Mouse (Mus musculus): ENCODE data around the gene Kdm4b. TPM values are rescaled to one million over a fixed set of nuclear protein-coding genes. Genes with fewer than 3 reads are reported as not detected.
A peak's percentile ranks its signal among the peaks of the same experiment; 100 is the strongest.

Kdm4b gene
- polyA plus RNA-seq, 1 experiment from 2014 or later = 65.8 TPM

DNA sequence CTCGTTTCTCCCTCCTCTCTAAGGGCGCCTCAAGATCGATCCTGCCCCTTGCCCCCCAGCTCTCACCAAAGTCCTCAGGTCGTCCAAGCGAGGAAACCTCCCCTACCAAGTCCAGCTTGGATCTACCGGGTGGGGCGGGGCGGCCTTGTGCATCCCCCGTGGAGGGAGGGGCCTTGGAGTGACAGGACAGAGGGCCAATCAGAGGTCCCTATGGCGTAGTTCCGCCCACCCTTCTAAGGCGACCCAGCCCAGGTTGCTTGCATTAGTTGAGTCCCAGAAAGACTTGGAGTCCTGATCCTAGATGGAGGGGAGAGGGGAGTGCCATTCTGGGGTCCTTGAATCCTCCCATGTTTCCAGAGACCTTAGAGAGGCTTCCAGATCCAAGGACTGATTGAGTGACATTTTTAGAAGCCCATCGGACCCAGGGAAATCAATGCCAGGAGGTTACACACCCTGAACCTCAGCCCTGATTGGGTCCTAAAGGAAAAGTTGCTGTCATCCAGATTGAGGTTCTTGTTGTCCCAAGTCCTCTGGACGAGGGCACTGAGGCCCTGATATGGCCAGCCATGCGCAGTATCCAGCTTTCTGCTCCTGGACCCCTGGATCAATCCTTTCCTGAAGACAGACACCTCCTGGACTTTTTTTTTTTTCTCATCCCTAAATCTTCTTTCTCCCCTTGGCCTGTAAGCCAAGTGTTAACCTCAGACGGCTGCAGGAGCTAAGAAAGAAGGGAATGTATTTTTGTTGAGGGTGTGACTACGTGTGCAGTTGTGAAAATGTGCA, 35.3 kb upstream of the Kdm4b start:
- Histone ChIP-seq H3K36me3 (peaks cover 11% of the 10 kb centered on the region), H3K4me1 (replicated peaks) (peaks cover 54% of the 10 kb centered on the region), H3K27me3 (ENCODE audit: insufficient read depth, poor library complexity, severe bottlenecking) (no peaks in the 10 kb centered on the region), H3K9me3 (no peaks in the 10 kb centered on the region), H3K4me3 (peak overlapping the region; percentile 55), H3K27ac (peak overlapping the region; percentile 88)
- peak; percentile 92 for DNase-seq (ENCODE audit: low spot score)
- 3% methylated on average over 17 of the region's 17 CpGs for WGBS

DNA sequence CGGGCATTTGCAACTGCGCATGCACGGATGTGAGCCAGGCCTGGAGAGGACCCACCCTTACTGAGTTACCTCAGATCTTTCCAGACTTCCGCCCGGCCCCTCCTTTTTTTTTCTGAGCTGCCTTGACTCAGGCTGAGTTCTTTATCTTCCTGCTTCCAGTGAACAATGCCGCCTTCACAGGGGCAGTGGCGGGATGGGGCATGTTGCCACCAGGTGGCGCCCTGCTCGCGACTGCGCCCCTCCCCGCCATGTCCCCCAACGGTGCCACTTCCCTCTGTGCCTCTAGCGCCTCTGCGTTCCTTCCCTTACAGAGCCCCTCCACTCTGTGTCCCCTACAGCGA, 34.7 kb upstream of the Kdm4b start:
- peak; percentile 92 for DNase-seq (ENCODE audit: low spot score)
- WGBS = under 1% methylated on average over 16 of the region's 16 CpGs
- H3K27ac ChIP-seq = peak overlapping the region; percentile 88
- peaks cover 5% of the 10 kb centered on the region for H3K36me3 ChIP-seq
- no peaks in the 10 kb centered on the region for H3K9me3 ChIP-seq
- H3K27me3 ChIP-seq (ENCODE audit: insufficient read depth, poor library complexity, severe bottlenecking) = no peaks in the 10 kb centered on the region
- peak overlapping the region; percentile 55 for H3K4me3 ChIP-seq
- H3K4me1 ChIP-seq (replicated peaks) = peaks cover 55% of the 10 kb centered on the region

DNA sequence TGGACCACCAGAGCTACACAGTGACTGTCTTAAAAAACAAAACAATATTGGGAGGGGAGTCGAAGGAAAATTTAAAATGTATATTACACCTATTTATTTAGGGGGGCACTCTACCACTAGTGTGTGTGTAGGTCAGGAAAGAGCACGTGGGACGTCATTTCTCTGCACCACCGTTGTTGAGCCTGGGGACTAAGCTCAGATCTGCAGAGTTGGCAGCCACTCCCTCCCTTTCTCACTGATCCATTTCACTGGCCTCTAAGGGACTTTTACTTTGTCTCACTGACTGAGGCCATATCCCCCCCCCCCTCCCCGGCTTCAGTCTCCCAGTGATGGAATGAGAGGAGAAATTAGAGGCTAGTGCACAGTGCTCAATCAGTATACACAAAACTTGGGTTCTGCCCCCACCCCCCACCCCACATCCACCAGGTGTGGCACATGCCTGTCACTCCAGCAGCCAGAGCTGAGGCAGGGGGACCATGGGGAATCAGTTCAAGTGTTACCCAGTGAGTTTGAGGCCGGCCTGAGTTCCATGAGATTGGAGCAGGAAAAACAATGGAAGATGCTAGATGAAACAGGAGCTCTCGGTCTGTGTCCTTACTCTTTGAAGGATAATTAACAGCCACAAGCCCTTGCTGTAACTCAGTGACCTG, 33.9 kb upstream of the Kdm4b start:
- H3K27me3 ChIP-seq (ENCODE audit: insufficient read depth, poor library complexity, severe bottlenecking) = no peaks in the 10 kb centered on the region
- peak overlapping the region; percentile 88 for H3K27ac ChIP-seq
- no peaks in the 10 kb centered on the region for H3K36me3 ChIP-seq
- no peak for DNase-seq (ENCODE audit: low spot score)
- 65% methylated on average over 7 of the region's 7 CpGs for WGBS
- H3K9me3 ChIP-seq = no peaks in the 10 kb centered on the region
- H3K4me3 ChIP-seq = peak overlapping the region; percentile 55; the same call in 1 of the 2 replicates
- peaks cover 58% of the 10 kb centered on the region for H3K4me1 ChIP-seq (replicated peaks)

DNA sequence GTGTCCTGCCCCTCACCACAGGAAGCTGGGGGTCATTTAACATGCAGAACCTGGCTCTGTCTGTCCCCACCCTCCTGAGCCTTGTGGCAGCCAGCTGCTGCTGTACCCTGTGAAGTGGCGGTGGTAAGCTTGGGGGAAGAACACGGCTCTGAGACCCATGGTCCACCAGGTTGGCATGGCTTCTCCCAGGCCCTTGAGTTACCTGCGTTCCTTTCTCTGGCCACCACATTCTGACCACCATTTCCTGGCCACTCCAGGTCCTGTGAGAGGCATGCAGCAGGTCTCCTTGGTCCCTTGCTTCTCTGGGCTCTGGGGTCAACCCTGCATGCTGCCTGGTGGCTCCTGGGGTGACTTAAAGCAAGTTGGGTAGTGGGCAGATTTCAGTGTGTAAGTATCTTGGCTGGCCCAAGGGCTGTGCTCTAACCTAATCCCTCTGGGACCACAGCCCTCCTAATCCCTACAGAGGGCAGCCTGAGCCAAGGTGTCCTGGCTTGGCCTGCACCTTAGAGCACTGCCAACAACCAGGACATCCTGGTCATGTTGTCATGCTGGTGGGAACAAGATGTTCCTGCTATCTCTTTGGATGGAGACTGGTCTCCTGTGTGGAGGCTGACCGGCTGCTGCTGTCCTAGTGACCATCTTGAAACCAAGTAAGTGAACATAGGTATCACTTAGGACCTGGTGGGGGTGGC, 33.2 kb upstream of the Kdm4b start, which contains the start of gene Plin3:
Plin3 (minus strand) TSS at position 343 of the 692 bp plus-strand sequence.
- no peak within 1 kb of the TSS for H3K4me3 ChIP-seq
- 88% methylated on average over 4 of the region's 4 CpGs for WGBS

DNA sequence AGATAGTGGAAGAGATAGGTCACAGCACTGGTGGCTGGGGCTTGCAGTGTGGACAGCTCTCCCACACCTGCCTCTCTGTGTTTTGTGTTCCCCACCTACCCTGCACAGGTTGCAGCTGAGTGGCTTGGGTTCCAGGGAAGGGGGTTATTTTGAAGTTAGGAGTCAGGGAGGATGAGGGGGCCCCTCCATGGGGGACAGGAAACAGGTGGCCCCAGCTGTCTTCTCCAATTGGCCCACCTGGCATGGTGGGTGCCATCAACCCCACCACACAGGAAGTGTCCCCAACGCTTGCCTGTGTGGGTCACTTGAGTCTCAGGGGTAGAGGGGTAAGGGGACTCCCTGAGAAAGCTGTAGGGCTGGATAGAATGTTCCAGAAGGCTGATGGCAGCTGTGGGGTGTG, 32.6 kb upstream of the Kdm4b start:
- Histone ChIP-seq H3K27ac (no peak overlapping the region), H3K36me3 (no peaks in the 10 kb centered on the region), H3K4me1 (replicated peaks) (peaks cover 50% of the 10 kb centered on the region), H3K4me3 (no peak overlapping the region), H3K9me3 (no peaks in the 10 kb centered on the region), H3K27me3 (ENCODE audit: insufficient read depth, poor library complexity, severe bottlenecking) (no peaks in the 10 kb centered on the region)
- no peak for DNase-seq (ENCODE audit: low spot score)
- 74% methylated on average over 1 of the region's 1 CpGs for WGBS

More for the DNA sequence above, 33.2 kb upstream of the Kdm4b start, which contains the start of gene Plin3:
- no peak for DNase-seq (ENCODE audit: low spot score)
- Histone ChIP-seq H3K9me3 (no peaks in the 10 kb centered on the region), H3K36me3 (no peaks in the 10 kb centered on the region), H3K27me3 (ENCODE audit: insufficient read depth, poor library complexity, severe bottlenecking) (no peaks in the 10 kb centered on the region), H3K27ac (peak within 1 kb of the TSS; percentile 88), H3K4me1 (replicated peaks) (peaks cover 56% of the 10 kb centered on the region)

DNA sequence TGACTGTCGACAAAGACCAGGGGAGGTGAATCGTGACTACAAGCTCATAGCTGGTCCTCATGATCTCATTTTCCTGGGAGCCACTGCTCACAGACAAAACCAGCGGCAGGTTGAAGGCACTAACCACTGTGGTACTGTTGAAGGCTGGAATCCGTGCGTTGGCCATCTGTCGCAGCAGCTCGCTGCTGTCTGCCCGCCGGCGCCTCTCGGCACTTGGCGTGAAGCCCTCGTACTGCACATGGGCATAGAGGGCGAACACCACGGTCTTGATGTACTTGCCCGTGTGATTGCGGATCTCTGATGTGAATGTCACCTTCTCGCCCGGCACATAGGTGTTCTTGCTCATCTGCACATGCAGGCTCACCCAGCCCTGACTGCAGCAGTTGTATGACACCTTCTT, 31.6 kb upstream of the Kdm4b start:
- no peak for DNase-seq (ENCODE audit: low spot score)
- 91% methylated on average over 19 of the region's 19 CpGs for WGBS
- Histone ChIP-seq H3K4me1 (replicated peaks) (peaks cover 40% of the 10 kb centered on the region), H3K27me3 (ENCODE audit: insufficient read depth, poor library complexity, severe bottlenecking) (no peaks in the 10 kb centered on the region), H3K27ac (no peak overlapping the region), H3K9me3 (no peaks in the 10 kb centered on the region), H3K36me3 (no peaks in the 10 kb centered on the region), H3K4me3 (no peak overlapping the region)

DNA sequence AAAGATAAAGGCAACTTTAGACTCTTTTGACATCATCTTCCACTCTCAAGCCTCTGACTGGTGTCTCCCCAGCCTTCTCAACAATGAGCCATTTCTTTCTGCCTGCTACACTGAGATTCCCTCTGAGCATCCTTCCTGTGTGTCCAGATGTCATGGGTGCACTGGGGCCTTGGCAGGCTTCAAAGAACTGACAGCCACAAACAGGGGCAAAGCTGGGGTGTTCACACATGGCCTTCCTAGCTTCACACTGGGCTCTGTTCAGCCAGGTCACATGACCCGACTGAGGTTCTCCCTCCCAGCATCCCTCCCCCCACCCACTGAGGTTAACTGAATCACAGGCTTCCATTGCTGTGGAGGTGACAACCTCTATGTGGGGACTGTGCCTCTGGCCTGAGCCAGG, 29.7 kb upstream of the Kdm4b start:
- WGBS = 72% methylated on average over 1 of the region's 1 CpGs
- H3K4me1 ChIP-seq (replicated peaks) = peaks cover 21% of the 10 kb centered on the region
- no peak for DNase-seq (ENCODE audit: low spot score)
- no peaks in the 10 kb centered on the region for H3K9me3 ChIP-seq
- no peak overlapping the region for H3K27ac ChIP-seq
- H3K27me3 ChIP-seq (ENCODE audit: insufficient read depth, poor library complexity, severe bottlenecking) = no peaks in the 10 kb centered on the region
- H3K4me3 ChIP-seq = no peak overlapping the region
- H3K36me3 ChIP-seq = no peaks in the 10 kb centered on the region

DNA sequence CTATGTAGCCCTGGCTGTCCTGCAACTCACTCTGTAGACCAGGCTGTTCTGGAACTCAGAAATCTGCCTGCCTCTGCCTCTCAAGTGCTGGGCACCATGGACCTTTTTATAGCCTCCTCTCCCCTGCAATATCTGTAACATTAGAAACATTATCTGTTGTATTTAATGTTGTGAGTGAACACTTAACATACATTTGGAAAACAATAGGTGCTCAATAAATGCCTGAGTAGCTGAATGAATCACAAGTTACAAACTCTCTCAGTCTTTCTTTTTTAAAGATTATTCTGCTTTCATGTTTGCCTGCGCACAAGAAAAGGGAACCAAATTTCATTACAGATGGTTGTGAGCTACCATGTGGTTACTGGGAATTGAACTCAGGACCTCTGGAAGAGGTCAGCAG, 27.6 kb upstream of the Kdm4b start:
- no peak overlapping the region for H3K4me3 ChIP-seq
- no peaks in the 10 kb centered on the region for H3K27me3 ChIP-seq (ENCODE audit: insufficient read depth, poor library complexity, severe bottlenecking)
- H3K36me3 ChIP-seq = no peaks in the 10 kb centered on the region
- peaks cover 17% of the 10 kb centered on the region for H3K4me1 ChIP-seq (replicated peaks)
- H3K9me3 ChIP-seq = no peaks in the 10 kb centered on the region
- 96% methylated on average over 1 of the region's 1 CpGs for WGBS
- H3K27ac ChIP-seq = no peak overlapping the region
- no peak for DNase-seq (ENCODE audit: low spot score)

DNA sequence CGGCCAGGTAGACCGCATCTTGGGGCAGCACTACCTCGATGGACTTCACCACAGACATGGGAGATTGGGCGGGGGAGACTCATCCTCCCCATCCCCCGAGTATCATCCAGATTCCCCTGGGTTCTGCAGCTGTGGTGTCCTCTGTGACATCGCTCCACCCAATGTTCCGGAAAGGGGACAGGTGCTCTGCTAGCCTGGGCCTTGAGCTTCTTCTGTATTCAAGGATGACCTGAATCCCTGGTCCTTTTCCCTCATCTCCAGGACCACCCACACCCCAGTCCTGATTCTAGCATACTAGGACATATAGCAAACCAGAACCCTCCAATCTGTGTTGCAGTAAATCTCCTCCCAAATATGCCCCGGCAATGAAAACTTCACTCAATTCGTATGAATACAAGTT, 25.7 kb upstream of the Kdm4b start, which contains the start of gene Arrdc5:
Arrdc5 (minus strand) TSS at position 101 of the 400 bp plus-strand sequence.
- Histone ChIP-seq H3K36me3 (peaks cover 5% of the 10 kb centered on the region), H3K9me3 (no peaks in the 10 kb centered on the region), H3K27me3 (ENCODE audit: insufficient read depth, poor library complexity, severe bottlenecking) (no peaks in the 10 kb centered on the region), H3K4me1 (replicated peaks) (peaks cover 32% of the 10 kb centered on the region), H3K4me3 (no peak within 1 kb of the TSS), H3K27ac (no peak within 1 kb of the TSS)
- 92% methylated on average over 9 of the region's 9 CpGs for WGBS
- no peak for DNase-seq (ENCODE audit: low spot score)

DNA sequence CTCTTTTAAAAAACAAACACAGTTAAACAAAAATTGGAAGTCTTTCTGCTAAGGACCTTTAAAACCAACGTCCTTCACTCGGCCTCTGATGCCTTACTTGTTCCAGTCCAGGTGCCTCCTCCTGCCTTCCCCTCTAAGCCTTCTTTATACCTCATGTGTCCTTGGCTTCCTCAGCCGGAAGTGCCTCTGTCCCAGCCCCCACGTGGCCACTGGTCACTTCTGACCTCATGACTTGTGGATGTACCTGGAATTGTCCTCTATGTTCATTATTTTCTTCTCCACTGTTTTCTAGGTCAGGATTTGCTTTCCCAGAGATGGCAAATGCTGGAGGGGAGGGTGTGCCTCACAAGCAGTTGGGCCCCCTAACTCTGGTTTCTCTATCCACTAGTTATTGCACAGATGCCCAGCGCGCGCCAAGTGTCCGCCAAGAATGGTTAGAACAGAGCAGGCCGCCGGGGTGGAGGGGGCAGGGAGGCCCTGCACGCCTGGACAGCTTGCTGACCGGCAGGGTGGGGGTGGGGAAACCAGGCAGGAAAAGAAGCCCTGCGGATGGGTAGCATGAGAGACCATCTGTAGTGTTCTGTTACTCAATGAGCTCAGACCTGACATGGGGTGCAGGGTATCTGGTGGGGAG, 23.4 kb upstream of the Kdm4b start:
- DNase-seq (ENCODE audit: low spot score) = peak; percentile 75
- H3K36me3 ChIP-seq = peaks cover 28% of the 10 kb centered on the region
- H3K27ac ChIP-seq = peak overlapping the region; percentile 97
- H3K27me3 ChIP-seq (ENCODE audit: insufficient read depth, poor library complexity, severe bottlenecking) = no peaks in the 10 kb centered on the region
- peaks cover 52% of the 10 kb centered on the region for H3K4me1 ChIP-seq (replicated peaks)
- H3K9me3 ChIP-seq = no peaks in the 10 kb centered on the region
- WGBS = 26% methylated on average over 13 of the region's 13 CpGs
- H3K4me3 ChIP-seq = peak overlapping the region; percentile 96

DNA sequence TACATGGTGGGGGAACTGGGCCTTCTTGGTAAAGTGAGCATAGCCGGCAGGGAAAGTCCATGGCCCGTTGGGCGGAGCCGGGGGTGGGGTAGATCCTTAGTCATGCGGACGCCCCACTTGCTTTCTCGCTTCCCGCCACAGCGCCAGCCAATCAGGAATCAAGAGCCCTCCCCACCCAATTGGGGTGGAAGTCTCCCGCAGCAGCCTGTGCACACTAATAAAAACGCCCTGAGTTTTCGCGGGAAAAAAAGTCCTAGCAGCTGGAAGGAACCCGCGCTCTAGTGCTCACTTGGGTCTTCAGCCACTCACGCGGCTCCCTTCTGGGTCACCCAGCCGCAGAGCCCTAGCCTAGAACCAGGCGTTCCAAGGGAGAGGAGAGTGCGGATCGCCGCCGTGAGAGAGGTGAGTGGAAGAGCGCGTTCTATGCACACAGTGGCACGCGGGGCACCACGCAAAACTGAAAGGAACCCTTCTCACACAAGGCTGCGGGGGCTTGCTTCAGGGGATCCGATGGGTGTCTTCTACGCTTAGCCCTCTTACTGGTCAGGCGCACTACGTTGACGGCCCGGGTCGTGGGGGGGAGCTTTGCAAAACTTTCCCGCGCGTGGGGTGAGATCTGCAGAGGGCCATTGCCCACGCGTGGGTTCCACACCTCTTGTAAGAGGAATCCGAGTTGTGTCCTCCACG, 22.6 kb upstream of the Kdm4b start, which contains the start of gene Uhrf1:
Uhrf1 (plus strand) TSS at position 162 of the 687 bp plus-strand sequence.
- under 1% methylated on average over 43 of the region's 43 CpGs for WGBS
- Histone ChIP-seq H3K27ac (peak within 1 kb of the TSS; percentile 97), H3K27me3 (ENCODE audit: insufficient read depth, poor library complexity, severe bottlenecking) (no peaks in the 10 kb centered on the region), H3K9me3 (no peaks in the 10 kb centered on the region), H3K36me3 (peaks cover 36% of the 10 kb centered on the region), H3K4me3 (peak within 1 kb of the TSS; percentile 96), H3K4me1 (replicated peaks) (peaks cover 60% of the 10 kb centered on the region)
- DNase-seq (ENCODE audit: low spot score) = peak; percentile 92
